Mouse (Mus musculus) inflammation-experienced regulatory T-cells (primary cell): Measurements from ENCODE around the gene Sox5. TPM values are rescaled to one million over a fixed set of nuclear protein-coding genes. Genes with fewer than 3 reads are reported as not detected.

Source experiments
- polyA plus RNA-seq, 2 experiments: library from polyadenylated mRNA; unstranded; fragments of 100-300 nt; shearing (Covaris generic); gene quantifications; one replicate each; pipeline ENCODE4 v1.2.1; 2017

Sox5 gene
- under 1 TPM; 0.31 to 0.47 TPM for polyA plus RNA-seq

DNA sequence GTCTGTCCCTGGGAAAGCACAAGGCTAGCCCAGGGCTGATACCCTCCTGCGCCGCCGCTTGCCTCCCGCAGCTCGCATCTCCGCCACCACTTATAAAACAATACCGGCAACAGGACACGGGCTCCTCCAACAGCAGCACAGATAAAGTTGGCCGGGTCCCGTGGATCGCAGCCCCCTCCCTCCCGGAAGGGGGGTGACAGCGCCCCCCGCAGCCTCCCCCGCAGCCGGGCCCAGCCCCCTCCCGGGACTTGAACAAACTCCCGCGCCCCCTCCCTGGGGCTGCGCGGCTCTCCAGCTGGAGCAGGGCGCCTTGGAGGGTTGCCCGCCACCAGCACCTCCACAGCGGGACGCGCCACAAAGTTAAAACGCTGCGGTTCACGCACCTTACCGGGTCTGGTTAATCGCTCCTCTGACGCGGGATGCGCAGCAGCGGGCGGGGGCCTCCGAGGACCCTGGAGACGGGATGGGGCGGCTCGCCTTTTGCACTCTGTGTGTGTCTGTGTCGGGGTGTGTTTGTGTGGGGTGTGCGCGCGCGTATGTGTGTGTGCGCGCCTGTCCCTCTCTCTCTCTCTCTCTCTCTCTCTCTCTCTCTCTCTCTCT, at the start of gene Sox5:
Gene Sox5, minus strand, starts transcription at position 547 of the 600 bp plus-strand sequence.

